Mouse (Mus musculus) adrenal gland, adult 18-20 months (tissue): ENCODE measurements around the gene Armc12. TPM values are rescaled to one million over a fixed set of nuclear protein-coding genes. Genes with fewer than 3 reads are reported as not detected.

Experiments
- DNase-seq, 2 experiments: peaks; one replicate each; pipeline ENCODE4 v3.0.0; 2021 to 2022; ENCODE audit warnings: low spot score in 2 of 2
- long read RNA-seq, 2 experiments: library from polyadenylated mRNA; stranded (forward); transcript quantifications; one replicate each; pipeline ENCODE4 v2.0.0; 2021
- total RNA-seq, 2 experiments: library from RNA; stranded (reverse); gene quantifications; 1 replicate in 1 of 2; 2 replicates in 1 of 2; pipeline ENCODE4 v1.2.3; 2021

The Armc12 gene
- not detected for total RNA-seq
- long read RNA-seq, experiment 1 = 0 reads
- long read RNA-seq, experiment 2 = 0 reads

DNA sequence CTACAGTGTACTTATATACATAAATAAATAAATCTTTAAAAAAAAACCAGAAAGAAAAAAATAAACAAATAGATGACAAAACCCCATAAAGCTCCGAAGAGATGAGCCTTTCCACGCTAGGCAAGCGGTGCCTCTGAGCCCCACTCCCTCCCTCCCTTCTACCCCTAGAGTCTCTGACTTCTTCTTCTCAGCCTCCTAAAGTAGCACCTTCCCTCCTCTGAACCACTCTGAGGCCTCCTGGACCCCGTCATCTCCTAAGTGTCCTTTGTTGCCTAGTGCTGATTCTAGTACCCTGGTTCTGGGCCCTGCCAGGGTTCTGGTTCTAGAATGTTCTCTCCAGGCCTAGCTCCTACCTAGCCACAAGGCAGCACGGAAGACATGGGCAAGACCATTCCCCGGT is at the start of gene Armc12:
Gene Armc12, plus strand, starts transcription at position 301 of the 400 bp plus-strand sequence.
- DNase-seq = no peak

DNA sequence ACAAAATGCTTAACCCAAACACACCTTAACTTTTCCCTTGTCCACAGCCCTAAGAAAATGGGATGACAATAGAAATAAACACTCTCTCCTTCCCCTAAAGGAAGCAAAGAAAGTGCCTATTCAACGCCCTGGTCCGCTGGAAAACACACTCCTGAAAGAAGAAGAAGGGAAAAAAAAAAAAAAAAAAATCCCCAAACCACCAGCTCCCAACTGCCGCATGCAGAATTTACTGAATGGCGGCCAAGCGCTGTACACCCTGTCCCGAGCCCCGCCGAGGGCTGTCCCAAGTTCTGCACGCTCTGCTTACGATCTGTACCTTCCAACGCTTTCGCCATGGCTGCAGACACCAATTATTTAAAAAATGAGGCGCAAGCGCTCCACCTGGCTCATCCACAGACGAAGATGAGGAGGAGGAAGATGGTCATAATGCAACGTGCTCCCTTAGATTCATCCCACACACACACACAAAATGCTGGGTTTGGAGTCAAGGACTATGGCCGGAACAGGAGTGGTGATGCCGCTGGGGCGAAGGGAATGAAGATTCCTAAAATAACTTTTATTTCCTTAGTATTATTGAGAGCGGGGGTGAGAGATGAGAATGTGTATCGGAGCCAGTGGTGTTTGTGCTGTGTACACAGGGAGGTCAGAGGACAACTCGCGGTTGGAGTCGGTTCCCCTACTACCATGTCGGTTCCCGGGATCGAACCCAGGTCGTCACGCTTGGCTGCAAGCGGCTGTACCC is 45.7 kb upstream of the Armc12 start:
- DNase-seq = peak; percentile 21 to 42

DNA sequence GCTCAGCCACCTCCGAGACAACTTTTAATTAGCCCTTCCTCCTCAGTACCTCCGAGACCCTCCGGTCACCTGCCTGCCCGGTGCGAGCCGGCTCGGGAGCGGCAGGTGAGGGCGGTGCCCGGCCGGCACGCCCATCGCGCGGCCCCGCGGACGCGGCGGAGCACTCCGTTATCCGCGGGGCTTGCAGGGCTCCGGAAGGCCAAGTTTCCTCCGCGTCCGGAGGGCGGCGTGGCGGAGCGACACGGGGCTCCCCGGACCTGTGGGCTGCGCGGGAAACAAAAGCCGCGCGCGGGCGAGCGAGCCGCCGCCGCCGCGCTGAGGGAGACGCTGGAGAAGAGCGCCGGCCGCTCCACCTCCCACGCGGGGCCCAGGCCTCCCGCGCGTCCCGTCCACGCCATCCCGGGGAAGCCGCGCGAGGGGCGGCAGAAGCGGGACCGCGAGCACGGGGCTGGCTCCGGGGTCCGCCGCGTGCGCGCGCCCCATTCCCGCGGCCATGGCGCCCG is 45.1 kb upstream of the Armc12 start:
- peak; percentile 53 to 62 for DNase-seq

DNA sequence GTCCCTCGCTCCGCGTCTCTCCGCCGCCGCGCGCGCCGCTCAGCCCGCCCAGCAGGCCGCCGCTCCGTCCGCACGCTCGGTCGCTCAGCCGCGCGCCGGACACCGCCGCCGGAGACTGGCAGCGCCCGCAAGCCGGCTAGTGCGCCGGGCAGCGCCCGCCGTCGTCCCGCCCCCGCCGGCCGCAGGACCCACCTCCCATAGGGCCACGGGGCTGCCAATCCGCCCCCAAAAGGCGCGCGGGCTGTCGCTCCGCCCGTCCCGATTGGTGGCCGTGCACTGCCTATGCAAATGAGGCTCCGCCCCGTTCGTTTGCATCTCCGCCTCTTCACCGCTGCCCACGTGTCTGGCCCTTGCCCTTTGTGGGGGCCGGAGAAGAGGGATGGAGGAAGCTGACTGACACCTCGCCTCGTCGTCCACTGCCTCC is 44.6 kb upstream of the Armc12 start:
- DNase-seq = peak; percentile 99 to 100

DNA sequence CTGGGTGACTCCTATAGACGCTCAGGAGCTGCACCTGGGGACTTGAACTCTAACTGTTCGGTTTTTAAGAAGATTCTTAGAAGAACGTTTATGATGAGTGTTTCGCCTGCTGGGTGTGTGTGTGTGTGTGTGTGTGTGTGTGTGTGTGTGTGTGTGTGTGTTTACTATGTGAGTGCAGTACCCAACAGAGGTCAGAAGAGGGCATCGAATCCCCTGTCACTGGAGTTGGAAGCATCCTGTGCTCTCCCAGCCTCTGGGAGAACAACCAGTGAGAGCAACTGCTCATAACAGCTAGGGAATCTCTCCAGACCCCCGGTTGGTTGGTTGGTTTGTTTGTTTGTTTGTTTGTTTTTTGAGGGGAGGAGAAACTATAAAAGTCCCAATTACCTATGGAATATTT is 43.9 kb upstream of the Armc12 start:
- no peak for DNase-seq

DNA sequence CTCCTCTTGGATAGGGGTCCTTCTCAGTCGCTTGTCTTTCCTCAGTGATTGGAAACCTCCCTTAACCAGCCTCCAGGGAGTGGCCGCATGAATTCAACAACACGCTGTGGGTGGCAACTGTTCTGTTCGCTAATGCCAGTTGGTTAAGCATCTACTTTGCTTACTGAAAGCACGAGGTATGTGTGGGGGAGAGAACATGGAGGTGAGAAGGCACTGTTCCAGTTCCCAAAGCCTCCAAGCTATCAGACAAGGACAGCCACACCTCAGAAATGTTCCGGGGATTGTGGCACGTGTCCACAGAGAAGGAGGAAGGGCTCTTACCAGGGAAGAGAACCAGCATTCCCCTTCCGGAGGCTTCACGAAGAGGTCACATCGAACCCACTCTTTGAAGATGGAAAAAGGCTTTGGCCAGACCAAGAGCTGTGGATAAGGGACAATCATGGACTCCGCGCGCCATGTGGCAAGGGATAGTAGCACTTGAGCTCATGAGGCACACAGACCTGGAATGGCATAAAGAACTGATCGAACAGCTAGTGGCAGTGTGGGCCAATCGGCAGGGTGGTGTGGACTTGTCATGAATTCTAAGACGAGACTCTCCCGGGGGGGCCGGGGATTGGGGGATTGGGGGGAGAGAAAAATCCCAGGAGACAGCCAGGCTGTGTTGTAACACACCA is 42.9 kb upstream of the Armc12 start:
- no peak for DNase-seq

DNA sequence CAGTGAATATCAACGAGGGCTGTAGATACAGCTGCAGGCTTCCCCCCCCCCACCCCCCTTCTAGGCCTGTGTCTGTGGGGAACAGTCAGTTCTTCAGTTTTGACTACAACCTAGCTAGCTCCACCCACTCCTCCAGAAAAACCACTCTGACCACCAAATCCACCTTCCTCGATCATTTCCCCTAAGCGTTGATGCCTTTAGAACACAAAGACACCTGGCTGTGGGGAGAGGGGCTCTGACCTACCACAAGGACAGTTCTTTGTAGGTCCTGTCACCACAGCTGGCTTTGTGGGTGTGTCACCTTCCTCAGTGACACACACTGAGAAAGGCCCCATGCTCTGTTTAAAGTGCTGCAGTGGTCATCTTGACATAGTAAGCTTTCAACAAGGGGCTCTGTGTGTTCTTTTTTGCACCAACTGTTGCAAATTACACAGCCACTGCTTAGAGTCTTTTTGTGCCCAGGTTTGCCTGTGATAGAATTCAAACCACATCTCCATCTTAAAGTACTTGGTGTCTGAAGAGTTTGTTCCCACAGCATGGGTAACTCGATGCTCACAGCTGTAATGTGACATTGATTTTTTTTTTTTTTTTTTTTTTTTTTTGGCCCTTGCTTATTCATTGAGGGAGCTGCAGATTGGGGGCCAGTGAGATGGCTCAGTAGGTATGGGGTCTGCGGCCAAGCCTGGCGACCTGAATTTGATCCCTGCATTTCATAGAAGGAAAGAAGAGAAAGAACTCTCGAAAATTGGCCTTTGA is 42.2 kb upstream of the Armc12 start:
- no peak for DNase-seq

DNA sequence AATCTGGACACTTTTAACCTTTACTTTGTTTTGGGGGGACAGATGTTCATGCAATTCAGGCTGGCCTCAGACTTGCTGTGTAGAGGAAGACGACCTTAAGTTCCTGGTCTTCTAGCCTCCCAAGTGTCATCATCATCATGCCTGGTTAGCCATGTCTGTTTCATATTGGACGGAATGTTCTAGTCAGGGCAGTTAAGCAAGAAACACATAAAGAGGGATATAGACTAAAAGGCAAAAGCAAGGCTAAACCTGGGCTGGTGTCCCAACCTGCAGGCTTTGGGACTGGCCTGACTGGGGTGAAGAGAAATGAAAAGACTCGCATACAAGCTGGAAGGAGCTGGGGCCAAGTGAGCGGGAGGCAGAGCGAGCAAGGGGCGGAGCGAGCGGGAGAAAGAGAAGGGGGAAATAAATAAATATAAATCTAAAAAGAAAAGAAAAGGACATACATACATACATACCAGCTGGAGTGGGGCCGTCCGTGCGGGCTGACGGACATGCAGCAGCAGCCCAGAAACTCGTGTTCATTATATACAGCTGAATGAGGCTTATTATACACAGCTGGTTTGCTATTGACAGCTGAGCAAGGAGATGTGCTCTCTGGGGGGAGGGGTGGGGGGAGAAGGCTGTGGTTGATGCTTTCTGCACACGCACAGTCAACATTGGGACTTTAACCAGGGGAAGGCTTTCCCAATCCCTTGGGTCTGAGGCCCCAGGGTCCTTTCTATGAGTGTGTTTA is 39.4 kb upstream of the Armc12 start:
- no peak for DNase-seq

DNA sequence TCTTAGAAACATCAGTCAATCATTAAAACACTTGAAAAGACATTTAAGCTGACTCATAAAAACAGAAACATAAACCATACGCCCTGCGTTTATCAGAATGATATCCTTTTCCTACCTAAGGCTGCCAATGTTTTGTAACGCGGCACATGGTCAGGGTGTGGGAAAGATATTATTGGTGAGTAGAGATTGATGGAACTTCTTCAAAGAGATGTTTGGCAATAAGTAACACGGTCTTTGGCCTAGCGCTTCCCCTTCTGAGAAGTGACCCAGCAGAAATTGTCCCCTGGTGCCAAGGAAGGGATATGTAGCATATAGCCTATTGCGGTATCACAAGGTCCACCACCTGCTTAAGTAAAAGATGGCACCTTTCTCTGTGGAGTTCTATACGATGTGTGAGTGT is 34.8 kb upstream of the Armc12 start:
- no peak for DNase-seq

DNA sequence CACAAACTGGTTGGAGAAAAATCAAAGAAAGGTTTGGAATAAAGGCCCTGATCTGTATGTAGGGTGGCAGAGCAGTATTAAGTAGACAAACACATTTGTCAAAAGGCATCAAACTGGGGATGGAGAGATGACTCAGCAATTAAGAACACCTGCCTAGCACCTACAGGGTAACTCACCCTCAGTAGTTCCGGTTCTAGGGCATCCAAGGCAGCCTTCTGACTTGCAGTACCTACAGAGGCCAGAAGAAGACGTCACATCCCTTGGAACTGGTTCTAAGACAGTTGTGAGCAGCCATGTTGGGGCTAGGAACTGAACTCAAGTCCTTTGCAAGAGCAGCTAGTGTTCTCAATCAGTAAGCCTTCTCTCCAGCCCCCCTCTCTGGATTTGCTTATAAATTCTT is 31.4 kb upstream of the Armc12 start:
- no peak for DNase-seq

DNA sequence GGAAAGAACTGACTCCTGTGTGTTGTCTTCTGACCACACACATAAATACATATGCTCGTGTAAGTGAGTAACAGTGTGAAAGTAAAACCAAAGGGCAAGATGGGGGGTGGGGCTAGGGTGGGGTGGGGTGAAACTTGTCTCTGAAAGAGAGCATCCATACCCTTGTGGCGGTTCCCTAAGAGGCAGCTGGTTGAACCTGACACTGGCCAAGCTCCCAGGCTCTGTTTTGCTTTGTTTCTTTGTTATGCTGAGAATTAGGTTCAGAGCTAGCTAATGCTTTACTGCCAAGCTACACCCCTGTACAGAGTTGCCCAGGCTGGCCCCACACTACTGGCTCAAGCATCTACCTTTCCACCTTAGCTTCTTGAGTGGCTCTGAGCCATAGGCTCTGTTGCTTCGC is 30.1 kb upstream of the Armc12 start:
- no peak for DNase-seq

DNA sequence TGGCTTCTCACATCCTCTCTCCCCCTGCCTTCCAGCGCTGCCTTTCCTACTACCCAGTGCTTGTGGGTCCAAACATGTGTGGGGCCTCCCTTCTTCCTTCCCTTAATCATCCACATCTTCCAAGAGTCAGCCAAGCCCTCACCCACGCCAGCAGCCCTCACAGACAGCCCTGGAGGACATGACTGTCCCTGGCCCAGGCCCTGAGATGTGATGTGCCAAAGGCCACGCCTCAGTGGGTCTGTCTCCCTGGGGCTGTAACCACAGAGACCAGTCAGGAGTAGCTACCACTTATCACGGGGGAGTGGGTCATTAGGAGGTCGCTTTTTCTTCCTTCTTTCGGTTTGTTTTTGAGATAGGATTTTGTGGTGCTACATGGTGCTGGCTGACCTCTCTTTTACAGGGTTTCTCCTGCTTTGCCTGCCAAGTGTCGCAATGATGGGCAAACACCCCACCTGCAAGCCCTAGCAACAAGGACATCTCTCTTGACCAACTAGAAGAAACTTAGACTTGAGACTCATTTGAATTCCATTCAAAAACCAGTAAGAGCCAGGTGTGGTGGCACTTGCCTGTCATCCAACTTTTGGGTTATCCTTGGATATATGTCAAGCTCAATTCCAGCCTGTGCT is 28.3 kb upstream of the Armc12 start:
- no peak for DNase-seq

DNA sequence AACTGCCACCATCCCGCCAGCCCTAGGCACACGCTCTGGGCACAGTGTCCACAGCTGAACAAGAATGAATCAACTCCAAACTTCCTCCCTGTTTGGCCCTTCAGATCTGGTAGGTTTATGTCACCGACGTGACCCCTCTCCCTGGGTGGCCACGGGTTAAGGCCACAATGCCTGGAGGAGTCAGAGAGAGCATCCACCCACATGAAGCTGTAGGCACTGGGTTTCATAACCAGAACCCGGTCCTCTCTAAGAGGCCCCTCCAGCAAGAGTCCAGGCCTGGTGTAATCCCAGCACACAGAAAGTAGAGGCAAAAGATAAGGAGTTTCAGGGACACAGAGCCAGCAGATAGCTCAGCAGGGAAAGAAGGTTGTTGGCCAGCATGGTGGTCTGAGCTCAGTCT is 26.4 kb upstream of the Armc12 start:
- no peak for DNase-seq

DNA sequence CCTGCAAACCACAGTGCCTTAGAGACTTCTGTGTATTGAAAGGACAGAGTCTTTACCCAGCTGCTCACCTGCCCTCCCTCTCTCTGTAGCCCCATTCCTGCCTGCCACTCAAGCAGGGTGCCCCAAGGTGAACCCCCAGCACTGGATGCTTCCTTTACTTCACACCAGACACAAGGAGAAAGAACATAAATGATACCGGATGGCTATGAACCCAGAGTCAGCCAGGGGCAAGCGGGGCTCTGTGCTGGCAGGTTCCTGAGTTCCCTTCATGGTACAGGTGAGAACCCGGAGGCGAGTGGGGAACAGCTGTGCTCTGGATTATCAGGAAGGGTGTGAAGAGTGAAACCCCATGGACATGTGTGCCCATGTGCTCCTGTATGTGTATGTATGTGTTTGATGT is 25.0 kb upstream of the Armc12 start:
- no peak for DNase-seq

DNA sequence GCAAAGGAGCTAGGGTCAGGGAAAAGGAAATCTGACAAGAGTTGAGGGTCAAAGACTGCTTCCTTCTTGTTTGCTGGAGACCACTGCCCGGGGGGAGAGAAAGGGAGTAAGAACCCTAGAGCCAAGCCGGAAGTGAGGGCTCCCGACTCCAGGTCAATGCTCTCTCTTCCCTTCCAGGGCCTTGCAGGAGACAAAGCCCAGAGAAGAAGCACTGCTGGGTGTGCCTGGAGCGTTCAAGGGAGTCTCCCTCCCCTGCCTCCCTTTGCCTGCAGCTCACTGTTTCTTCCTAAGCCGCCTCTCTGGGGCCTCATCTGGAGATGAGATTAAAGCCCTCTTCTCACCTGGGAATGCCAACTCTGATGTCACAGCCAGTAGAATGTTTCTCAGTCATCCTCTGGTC is 23.7 kb upstream of the Armc12 start:
- DNase-seq = no peak

DNA sequence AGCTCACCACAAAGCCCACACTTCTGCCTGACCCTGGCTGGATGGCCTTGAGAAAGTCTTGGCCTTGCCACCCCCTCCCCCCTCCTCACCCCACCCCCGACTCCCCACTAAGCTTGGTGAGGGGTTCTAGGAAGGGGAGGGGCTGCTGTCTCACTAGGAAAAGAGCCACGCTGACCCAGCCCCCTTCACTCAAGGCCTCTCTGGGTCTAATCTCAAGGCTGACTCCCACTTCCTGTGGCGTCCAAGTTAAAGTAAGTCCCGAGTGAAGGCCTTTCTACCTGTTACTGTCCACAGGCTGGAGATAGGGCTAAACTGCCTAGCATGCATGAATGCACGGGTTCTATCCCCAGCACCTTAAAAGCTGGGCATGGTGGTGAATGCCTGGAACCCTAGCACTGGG is 23.1 kb upstream of the Armc12 start:
- no peak for DNase-seq

DNA sequence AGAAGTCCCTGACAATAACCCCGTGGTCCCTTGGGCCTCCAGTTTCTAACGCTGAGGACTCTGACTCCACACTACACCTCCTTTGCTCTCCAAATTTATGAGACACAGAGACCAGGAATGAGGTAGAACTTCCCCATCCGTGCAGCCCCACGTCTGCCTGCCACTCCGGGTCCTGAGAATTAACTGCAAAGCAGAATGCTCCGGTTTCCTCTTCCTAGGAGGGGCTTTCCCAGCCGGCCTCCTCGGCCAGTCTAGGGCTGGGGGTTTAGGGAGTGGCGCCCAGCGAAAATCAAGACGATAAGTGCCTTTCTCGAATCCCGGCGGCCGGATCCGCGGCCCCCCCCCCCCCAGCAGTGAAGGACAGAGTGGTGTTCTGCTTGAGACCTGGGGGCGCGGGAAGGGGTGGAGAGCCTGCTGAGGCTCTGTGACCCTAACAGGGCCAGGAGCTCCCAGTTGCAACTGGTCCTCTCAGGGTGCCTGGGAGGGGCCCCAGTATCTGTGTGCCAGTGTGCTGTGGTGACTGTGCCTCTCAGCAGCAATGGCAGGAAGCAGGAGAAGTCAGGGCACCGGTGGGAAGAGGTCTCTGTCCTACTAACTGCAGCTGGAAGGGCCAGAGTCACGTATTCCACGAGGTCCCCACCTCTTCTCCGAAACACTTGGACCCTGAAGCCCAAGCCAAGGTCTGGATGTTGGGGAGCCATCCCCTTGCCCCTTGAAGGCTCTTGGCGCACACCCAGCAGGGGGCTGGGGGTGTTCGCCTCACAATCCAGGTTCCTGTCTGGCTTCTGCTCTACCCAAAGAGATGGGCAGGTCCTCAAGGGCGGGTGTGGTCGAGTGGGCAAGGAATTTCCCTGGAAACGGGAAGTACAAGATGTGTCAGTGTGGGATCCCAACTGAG is 19.9 kb upstream of the Armc12 start:
- DNase-seq = no peak

DNA sequence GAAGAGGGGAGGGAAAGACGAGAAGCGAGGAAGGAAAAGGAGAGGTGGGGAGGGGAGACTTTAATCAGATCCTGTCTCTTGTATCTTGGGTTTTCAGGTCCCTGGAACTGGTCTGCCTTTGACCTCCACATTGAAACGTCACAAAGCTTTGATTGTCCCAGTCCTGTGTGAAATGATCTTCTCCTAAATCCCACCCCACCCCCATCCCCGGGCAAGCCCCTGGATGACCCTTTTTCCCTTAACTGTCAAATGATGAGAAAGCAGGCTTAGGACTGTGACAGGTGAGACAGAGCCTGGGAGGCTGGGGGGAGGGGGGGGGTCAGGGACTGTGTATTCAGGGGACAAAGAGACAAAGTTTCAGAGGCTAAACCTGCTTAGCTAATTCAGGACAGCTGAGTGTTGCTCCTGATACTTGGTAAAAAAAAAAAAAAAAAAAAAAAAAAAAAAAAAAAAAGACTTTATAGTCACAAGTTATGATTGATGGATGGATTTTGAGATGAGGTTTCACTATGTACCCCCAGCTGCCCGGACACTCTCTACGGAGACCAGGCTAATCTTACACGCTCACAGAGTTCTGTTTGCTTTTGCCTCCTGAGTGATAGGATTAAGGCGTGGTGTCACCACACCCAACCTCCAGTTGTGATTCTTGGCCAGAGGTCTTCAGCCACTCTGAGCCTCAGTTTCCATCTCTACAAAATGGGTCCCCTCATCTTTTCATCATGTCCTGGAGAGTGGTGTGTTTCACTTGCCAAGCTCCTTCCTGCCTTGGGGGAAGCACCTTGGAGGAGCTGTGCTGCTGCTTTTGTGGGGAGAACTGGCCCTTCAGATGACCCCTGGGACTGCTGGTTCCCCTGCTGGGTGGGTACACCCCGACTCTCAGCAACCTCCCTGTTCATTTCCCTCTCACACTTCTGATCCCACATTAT is 18.7 kb upstream of the Armc12 start:
- DNase-seq = no peak

DNA sequence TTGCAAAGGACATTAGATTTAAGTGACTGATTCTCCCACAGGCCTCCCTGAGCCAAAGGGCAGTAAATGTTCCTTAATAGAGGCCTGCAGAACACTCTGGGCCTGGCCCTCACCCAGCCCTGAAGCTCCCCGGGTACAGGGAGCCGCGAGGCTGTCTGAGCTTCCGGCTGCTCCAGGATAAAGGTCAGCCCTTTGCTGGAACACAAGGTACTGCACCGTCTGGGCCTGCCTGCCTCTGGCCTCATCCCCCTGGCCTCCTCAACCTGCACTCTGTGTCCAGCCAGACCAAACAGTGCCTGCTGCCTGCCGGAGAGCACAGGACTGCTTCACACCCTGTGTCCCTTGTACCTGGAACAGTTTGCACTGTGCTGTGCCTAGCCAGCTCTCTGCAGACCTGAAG is 17.9 kb upstream of the Armc12 start:
- DNase-seq = peak in 1 of 2 experiments; percentile 68
